Comparison of ENCODE assay signal across 9 mouse cellular contexts in the genomic region with DNA sequence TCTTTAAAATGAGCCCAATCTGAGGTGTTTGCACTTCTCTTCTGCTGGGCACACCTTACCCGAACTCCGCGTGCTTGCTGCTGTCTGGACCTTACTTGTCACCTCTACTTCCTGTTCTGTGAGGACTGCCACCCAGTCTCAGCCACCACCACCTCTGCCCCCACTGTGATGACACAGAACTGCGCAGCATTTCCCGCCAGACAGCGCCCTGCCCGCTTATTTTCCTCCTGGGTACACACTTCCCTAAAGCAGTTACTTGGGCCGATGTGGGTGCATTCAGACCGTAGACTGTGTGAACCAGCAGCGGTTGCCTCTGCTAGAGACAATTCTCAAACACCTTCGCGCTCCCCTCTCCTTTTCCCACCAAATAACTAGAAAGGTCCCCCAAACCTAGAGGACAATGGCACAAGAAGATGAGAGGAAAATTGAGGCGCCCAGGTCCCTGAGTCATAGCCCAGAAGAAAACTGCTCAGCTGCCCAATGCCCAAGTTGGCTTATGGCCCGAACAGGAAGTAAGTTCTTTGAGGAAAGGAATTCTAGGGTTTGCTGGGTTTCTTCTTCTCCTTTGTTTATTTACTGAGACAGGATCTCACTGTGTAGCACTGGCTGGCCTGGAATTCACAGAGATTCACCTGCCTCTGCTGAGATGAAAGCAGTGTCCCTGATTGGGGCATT. TPM values are rescaled to one million over a fixed set of nuclear protein-coding genes. Genes with fewer than 3 reads are reported as not detected.
DNase-seq lines count a peak whose midpoint lies in the region; ATAC-seq lines count a peak whose summit lies in the region.
"Had no signal": no experiment of that assay in that cellular context is flagged by ENCODE, and none has a peak within 500 bp of the region (broad histone marks: within the 10 kb centered on the region; RNA-seq: fewer than 3 reads in every experiment).

No protein-coding gene starts in this region.

- H3K4me3 ChIP-seq in kidney, embryonic 15.5 days (replicated peaks): no peak overlapping the region
- no peak overlapping the region for H3K4me3 ChIP-seq in midbrain, embryonic 13.5 days (replicated peaks)
- H3K4me3 ChIP-seq: limb, embryonic 15.5 days had no signal

- DNase-seq in kidney, adult 11 months: peak; percentile 13
- peak; percentile 10 for DNase-seq in gastrocnemius, postnatal 14 days
- peak; percentile 78 to 82 for DNase-seq in lung, adult 18-20 months
- peak; percentile 72 to 85 for DNase-seq in spleen, postnatal 4 days (ENCODE audit: low spot score in 2 of 2)
- no peak for DNase-seq in frontal cortex, postnatal 10 days (ENCODE audit: low spot score in 2 of 2)
- no peak for DNase-seq in left cerebral cortex, postnatal 4 days

- H3K9me3 ChIP-seq in kidney, embryonic 15.5 days (replicated peaks): no peaks in the 10 kb centered on the region; the same call in 1 of the 2 replicates
- no peaks in the 10 kb centered on the region for H3K9me3 ChIP-seq in midbrain, embryonic 13.5 days
- H3K9me3 ChIP-seq: limb, embryonic 15.5 days had no signal

- H3K36me3 ChIP-seq in kidney, embryonic 15.5 days: no peaks in the 10 kb centered on the region
- no peaks in the 10 kb centered on the region for H3K36me3 ChIP-seq in midbrain, embryonic 13.5 days
- H3K36me3 ChIP-seq: limb, embryonic 15.5 days had no signal

- ATAC-seq in kidney, embryonic 15.5 days (replicated peaks; ENCODE audit: low FRiP score): no peak
- no peak for ATAC-seq in midbrain, embryonic 13.5 days

- no peak overlapping the region for H3K27ac ChIP-seq in kidney, embryonic 15.5 days
- no peak overlapping the region for H3K27ac ChIP-seq in midbrain, embryonic 13.5 days
- H3K27ac ChIP-seq: limb, embryonic 15.5 days had no signal

- 81% methylated on average over 14 of the region's 14 CpGs for WGBS in kidney, embryonic 15.5 days
- WGBS in midbrain, embryonic 13.5 days: 86% methylated on average over 14 of the region's 14 CpGs

- H3K27me3 ChIP-seq in kidney, embryonic 15.5 days: no peaks in the 10 kb centered on the region
- H3K27me3 ChIP-seq in midbrain, embryonic 13.5 days: no peaks in the 10 kb centered on the region
- H3K27me3 ChIP-seq: limb, embryonic 15.5 days had no signal

- H3K4me1 ChIP-seq in kidney, embryonic 15.5 days: no peaks in the 10 kb centered on the region
- H3K4me1 ChIP-seq in midbrain, embryonic 13.5 days (replicated peaks): no peaks in the 10 kb centered on the region
- H3K4me1 ChIP-seq: limb, embryonic 15.5 days had no signal

- no peak overlapping the region for H3K4me2 ChIP-seq in kidney, embryonic 15.5 days
- H3K4me2 ChIP-seq in midbrain, embryonic 13.5 days (replicated peaks): no peak overlapping the region
- H3K4me2 ChIP-seq: limb, embryonic 15.5 days had no signal

- intact Hi-C loops in gastrocnemius, postnatal 14 days (cut with DNase I; ENCODE audit: low total_unique reads): no loop called here
- intact Hi-C loops in left cerebral cortex, postnatal 4 days (cut with DNase I): no loop called here

- no peak overlapping the region for H3K9ac ChIP-seq in kidney, embryonic 15.5 days
- H3K9ac ChIP-seq in midbrain, embryonic 13.5 days (replicated peaks): no peak overlapping the region
- H3K9ac ChIP-seq: limb, embryonic 15.5 days had no signal

RNA-seq across cellular contexts. Expression of gene Gm20403, which starts 12.8 kb away (rescaled TPM):
- polyA plus RNA-seq in kidney, embryonic 15.5 days (2015; fragmentation: Nextera tagmentation; extraction: Ambion mirVana): not detected in 2 replicates
- total RNA-seq in gastrocnemius, postnatal 14 days (2021): not detected
- not detected in 2 replicates for polyA plus RNA-seq in midbrain, embryonic 13.5 days (2015; fragmentation: Nextera tagmentation; extraction: Ambion mirVana)
- total RNA-seq in left cerebral cortex, postnatal 4 days (2021): not detected
- polyA plus RNA-seq: limb, embryonic 15.5 days had no signal

RNA-seq across cellular contexts. Expression of gene Baz1a, which starts 15.0 kb away (rescaled TPM):
- polyA plus RNA-seq in kidney, embryonic 15.5 days (2015; fragmentation: Nextera tagmentation; extraction: Ambion mirVana): 25.8 and 26.7 TPM in 2 replicates
- total RNA-seq in gastrocnemius, postnatal 14 days (2021): 1 to 10 TPM; 3.6 to 4.8 TPM
- polyA plus RNA-seq in midbrain, embryonic 13.5 days (2015; fragmentation: Nextera tagmentation; extraction: Ambion mirVana): 16.0 and 21.8 TPM in 2 replicates
- total RNA-seq in left cerebral cortex, postnatal 4 days (2021): 1 to 10 TPM; 3.9 to 4.0 TPM

Comparison
In these comparisons a context has a peak if more than half of its experiments do, and no peak if none do; other contexts are left out.
1. DNase-seq: peak in kidney, adult 11 months (single experiment), gastrocnemius, postnatal 14 days (single experiment), lung, adult 18-20 months (2 of 2) and spleen, postnatal 4 days (2 of 2); none in frontal cortex, postnatal 10 days (0 of 2) and left cerebral cortex, postnatal 4 days (single experiment).